Mouse (Mus musculus): ENCODE data around the gene Ralb.

Gene Ralb

GRCm38 (mm10) chr1:119523826-119524225 lies 19.2 kb upstream of the Ralb start:
- DNase-seq, result no peak

GRCm38 (mm10) chr1:119523369-119523768 lies 18.8 kb upstream of the Ralb start:
- DNase-seq, result no peak

DNA sequence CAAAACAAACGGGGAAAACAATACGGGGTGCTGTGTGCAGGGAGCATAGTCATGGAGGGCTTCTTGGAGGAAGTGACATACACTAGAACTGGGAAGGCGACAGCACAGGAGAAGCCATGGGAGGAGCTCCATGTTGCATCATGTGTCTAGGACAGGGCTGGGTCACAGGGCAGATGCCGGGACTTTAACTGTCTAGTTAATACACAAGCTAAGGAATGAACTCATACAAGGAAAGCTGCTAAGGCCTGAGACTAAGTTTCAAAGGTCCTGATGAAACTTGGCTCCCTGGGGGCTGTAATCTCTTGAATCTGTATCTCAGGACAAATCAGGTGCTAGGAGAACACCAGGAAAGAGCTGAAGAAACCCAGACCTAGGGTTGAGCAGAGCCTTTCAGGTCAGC lies 18.1 kb upstream of the Ralb start:
- no peak for DNase-seq

DNA sequence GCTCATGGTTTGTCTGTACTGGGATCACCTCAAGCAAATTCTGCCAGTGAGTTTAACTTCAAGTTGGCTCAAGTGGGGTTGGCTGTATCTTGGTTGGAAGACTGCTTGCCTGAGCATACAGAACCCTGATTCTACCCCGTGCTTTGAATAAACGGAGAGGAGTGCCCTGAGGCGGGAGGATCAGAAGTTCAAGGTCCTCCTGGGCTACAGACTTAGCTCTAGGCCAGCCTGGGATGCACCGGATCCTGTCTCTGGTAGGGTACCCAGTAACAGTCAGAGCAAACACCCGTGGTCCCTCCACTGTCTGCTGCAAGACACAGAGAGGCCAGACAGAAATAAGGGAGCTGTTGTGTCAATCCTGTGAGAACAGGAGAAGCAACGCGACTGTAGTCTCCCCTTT lies 17.1 kb upstream of the Ralb start:
- no peak for DNase-seq

DNA sequence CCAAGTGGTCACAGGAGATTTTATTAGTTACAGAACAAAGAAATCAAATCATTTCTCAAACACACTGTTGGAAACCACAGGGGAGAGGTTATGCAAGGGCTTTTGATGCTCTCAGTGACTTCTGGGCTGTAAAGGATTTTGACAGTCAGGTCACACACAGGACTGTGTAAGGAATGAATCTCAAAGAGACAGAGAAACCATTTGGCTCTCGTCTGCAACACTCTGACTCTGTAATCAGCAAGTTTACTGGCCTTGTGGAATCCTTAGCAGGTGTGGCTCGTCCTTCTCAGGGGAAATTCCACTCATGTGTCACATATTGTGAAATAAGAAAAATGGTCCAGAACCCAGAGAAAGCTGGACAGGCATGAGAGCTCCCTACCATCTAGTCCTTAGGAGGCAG lies 16.4 kb upstream of the Ralb start:
- no peak for DNase-seq

DNA sequence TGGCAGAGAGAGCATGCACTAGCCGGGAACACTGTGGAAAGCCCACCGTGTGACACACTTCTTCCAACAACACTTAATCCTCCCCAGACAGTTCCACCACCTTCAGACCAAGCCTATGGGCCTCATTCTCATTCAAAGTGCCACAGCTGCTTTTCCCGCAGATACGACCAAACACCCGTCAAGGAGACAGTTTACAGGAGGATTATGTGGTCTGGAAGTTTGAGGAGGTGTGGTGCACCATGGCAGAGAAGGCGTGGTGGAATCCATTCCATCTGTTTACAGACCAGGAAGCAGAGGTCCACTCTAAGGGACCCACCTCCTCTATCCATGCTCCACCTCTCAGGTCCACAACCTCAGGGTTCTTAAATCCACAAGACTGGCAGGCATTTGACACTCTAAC lies 14.7 kb upstream of the Ralb start:
- no peak for DNase-seq

- DNase-seq, result no peak
Measured at GRCm38 (mm10) chr1:119518786-119519185, 14.2 kb upstream of the Ralb start.

DNA sequence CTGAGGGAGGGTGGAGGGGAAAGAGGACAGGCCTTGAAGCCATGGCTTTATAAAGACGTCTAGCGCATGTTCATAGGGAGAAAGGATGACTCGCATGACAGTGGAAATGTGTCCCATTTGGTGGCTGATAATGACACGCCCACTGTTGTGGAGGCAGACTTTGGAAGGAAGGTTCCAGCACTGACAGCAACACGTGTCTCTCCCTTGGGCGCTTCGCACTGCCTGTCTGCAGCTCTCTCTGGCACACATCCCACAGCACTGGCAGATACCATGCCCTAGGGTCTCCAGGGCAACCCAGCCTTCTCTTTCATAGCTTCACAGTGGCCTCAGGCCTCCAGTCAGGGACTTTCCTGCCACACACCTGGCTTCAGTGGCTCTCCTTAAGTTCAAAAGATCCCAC lies 13.5 kb upstream of the Ralb start:
- DNase-seq, result no peak

DNA sequence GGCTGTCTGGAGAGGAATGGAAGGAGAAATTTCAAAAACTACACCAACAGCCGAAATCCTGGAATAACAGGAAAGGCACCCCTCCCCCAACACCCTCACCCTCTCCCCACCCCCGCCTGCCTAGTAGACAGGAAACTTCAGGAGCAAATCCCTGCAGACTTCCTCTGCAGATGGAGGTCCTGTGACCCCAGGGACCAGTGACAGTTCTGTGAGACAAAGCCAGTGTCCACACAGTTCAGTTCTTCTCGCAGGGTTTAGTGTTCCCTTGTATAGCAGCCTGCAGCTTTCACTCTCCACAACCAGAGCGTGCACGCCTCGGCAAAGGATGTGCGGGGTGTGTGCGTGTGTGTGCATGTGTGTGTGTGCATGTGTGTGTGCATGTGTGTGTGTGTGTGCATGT lies 6.3 kb upstream of the Ralb start:
- no peak for DNase-seq

GRCm38 (mm10) chr1:119510409-119510808 lies 5.8 kb upstream of the Ralb start:
- no peak for DNase-seq

DNA sequence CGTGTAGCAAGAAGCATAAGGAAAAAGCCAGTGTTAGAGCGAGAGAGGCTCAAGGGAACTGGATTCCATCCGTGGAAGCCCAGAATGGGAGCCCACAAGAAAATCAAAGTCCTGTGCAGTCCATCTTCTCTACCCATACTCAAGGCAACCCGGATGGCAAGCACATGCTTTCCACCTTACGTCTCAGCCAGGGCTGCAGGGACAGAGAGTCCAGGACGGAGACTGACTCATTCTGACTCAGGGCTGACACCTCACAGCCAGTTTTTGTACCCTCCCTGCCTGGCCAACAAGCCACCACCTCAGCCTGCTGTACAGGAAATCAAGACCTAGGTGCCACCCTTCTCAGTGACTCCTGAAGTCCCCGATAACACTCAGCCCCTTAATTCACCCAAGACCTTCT lies 4.9 kb upstream of the Ralb start:
- no peak for DNase-seq

DNA sequence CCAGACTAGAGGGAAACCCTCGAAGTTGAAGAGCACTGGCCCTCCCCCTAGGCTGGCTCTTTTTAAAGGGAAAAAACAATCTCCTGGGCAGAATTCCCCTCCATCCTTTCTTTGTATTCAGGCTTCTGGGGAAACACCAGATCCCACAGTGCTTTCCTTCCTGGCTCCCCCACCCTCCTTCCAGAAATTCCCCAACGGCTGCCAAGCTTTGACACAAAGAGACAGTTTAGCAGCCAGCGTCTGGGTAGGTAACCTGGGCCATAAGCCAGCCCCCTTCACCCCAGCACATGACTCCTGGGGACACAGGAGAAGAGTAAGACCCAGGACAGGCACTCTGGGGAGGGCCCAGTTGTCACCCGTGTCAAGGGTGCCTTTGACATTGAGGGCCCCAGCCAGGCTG lies 4.0 kb upstream of the Ralb start:
- no peak for DNase-seq

- DNase-seq, result no peak
Measured at GRCm38 (mm10) chr1:119505951-119506350, 1.4 kb upstream of the Ralb start.

- no peak for DNase-seq
Measured at GRCm38 (mm10) chr1:119503808-119504207, 786 bp downstream of the Ralb start.

GRCm38 (mm10) chr1:119503181-119503580 lies 1.4 kb downstream of the Ralb start:
- DNase-seq, result no peak

GRCm38 (mm10) chr1:119502729-119503128 lies 1.9 kb downstream of the Ralb start:
- DNase-seq, result no peak

- DNase-seq, result no peak
Measured at GRCm38 (mm10) chr1:119501881-119502280, 2.7 kb downstream of the Ralb start.

DNA sequence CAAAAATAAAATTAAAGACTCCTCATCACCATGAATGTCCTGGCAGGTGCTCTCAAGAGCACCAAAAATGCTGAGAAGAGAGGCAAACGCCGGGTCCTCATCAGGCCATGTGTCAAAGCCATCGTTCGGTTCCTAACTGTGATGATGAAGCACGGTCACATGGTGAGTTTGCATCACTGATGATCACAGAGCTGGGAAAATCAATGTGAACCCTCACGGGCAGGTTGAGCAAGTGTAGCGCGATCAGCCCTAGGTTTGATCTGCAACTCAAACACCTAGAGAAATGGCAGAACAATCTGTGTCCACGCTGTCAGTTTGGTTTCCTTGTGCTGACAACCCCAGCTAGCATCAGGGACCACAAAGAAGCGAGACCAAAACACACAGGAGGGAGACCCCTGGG lies 5.1 kb downstream of the Ralb start:
- no peak for DNase-seq

GRCm38 (mm10) chr1:119498536-119499231 lies 5.9 kb downstream of the Ralb start:
- DNase-seq, result no peak

DNA sequence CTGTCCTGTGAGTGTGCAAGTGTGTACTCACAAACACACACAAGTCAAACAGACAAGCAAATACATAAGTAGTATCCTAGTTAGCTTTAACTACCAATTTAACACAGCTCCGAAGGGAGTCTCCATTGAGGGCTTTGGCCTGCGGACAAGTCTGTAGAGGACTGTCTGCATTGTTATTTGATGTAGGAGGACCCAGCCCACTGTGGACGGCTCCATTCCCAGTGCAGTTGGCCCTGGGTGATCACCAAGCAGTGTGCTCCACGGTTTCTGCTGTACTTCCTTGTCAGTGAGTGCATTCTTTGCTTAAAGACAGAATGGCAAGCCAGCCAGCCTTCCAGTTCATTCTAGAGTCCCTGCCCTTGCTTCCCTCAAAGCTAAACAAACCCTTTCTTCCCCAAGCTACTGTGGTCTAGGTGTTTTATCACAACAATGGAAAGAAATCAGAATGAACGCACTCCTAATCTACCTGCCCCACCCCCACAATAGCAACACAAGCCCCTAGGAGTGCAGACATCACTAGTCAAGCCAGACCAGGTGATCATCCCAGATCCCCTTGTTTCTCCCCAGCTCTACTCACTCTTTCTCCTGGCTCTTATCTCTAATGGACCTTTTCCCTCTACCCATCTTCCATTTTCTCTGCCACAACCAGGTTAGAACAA lies 7.1 kb downstream of the Ralb start:
- DNase-seq, result no peak

- DNase-seq, result peak; percentile 87
Measured at GRCm38 (mm10) chr1:119495396-119495775, 9.2 kb downstream of the Ralb start.

GRCm38 (mm10) chr1:119494712-119495395 lies 9.7 kb downstream of the Ralb start:
- DNase-seq, result peak; percentile 54

- DNase-seq, result no peak
Measured at GRCm38 (mm10) chr1:119494024-119494711, 10.4 kb downstream of the Ralb start.

DNA sequence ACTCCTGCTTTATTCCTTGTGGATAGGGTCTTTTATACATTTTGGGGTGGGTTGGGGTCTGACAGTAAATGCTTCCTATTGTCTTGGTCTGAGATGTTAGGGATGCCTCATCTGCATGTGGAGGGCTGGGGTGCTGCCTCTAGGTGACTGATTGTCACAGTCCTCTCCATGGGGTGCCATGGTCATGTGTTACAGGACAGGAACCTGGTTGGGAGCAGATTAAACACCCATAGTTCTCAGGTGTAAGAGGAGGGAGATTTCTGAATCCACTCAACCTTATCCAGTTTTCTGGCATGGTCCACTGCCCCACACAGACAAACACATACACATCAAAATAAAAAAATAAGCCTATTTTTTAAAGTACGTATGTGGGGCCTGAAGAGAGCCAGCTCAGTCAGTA lies 12.1 kb downstream of the Ralb start:
- DNase-seq, result no peak
